Mouse (Mus musculus): Measurements from ENCODE around the gene Gabarap.

DNA sequence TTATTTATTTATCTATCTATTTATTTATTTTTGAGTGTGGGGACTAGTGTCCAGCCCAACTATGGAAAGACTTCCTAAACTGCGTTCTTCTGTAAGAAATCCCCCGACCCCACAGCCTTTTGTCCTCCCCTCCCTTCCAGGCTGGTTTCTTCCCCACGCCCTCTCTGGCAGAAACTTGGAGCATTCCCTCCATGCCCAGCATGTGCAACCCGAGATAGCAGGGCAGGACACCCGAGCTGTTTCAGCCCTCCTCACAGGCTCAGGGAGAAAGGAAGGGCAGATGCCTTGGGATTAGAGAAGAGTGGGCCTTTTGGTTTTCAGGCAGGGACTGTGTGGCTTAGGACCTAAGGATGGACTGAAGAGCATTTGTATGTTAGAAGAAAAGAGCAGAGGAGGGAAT, 8.1 kb upstream of the Gabarap start:
- TF ChIP-seq POLR2A (IDR thresholded peaks at IDR 0.05; ENCODE audit: low read depth, low read length) (no peak), MAZ (IDR thresholded peaks at IDR 0.05; ENCODE audit: low read depth, low read length) (no peak), SMC3 (IDR thresholded peaks at IDR 0.05; ENCODE audit: low read depth, low read length) (no peak), ZNF384 (IDR thresholded peaks at IDR 0.05; ENCODE audit: low read depth, low read length) (no peak), MXI1 (IDR thresholded peaks at IDR 0.05; ENCODE audit: low read depth, low read length) (no peak), USF2 (conservative IDR thresholded peaks at IDR 0.05; ENCODE audit: low read depth, low read length) (no peak), CTCF (conservative IDR thresholded peaks at IDR 0.05 in 1 of 2, IDR thresholded peaks at IDR 0.05 in 1 of 2; ENCODE audit: low read depth in 2 of 2, low read length in 2 of 2) (no peak), ZC3H11A (IDR thresholded peaks at IDR 0.05; ENCODE audit: low read depth, low read length) (no peak), NELFE (IDR thresholded peaks at IDR 0.05; ENCODE audit: low read depth, low read length) (no peak), CHD2 (IDR thresholded peaks at IDR 0.05; ENCODE audit: low read length) (no peak), POLR2AphosphoS2 (IDR thresholded peaks at IDR 0.05; ENCODE audit: low read depth, low read length) (no peak), MAX (IDR thresholded peaks at IDR 0.05; ENCODE audit: low read length) (no peak), EP300 (IDR thresholded peaks at IDR 0.05; ENCODE audit: low read length) (no peak)
